Mouse (Mus musculus) midbrain, embryonic 10.5 days (tissue): ENCODE results near the gene R3hdm2. TPM values are rescaled to one million over a fixed set of nuclear protein-coding genes. Genes with fewer than 3 reads are reported as not detected.

Source experiments
- DNase-seq: peaks from one replicate; pipeline ENCODE4 v3.0.0-alpha.2; 2017; ENCODE audit warnings: low spot score
- H3K27ac ChIP-seq: fragments of 300-500 bp; sonication (generic); replicated peaks from 2 replicates; pipeline ENCODE4 v1.5.1; 2016; ENCODE audit warnings: mild to moderate bottlenecking
- H3K27me3 ChIP-seq: fragments of 300-500 bp; sonication (generic); 2 replicates; pipeline ENCODE4 v1.6.1; 2016; ENCODE audit warnings: low read depth, mild to moderate bottlenecking; ENCODE audit not compliant: poor library complexity, severe bottlenecking
- H3K36me3 ChIP-seq: fragments of 300-500 bp; sonication (generic); 2 replicates; pipeline ENCODE4 v1.6.1; 2016; ENCODE audit warnings: mild to moderate bottlenecking, moderate library complexity
- H3K4me1 ChIP-seq: fragments of 300-500 bp; sonication (generic); 2 replicates; pipeline ENCODE4 v1.6.1; 2016
- H3K4me3 ChIP-seq: fragments of 300-500 bp; sonication (generic); 2 replicates; pipeline ENCODE4 v1.5.1; 2016; ENCODE audit warnings: mild to moderate bottlenecking, moderate library complexity
- H3K9me3 ChIP-seq: fragments of 300-500 bp; sonication (generic); replicated peaks from 2 replicates; pipeline ENCODE4 v1.6.1; 2016; ENCODE audit warnings: mild to moderate bottlenecking
- WGBS: fragments of 180-500 bp; shearing (Covaris S2); methylation state at CpG from one replicate; pipeline ENCODE4 v1.1.7; 2016; 5-methylcytosine and 5-hydroxymethylcytosine counted together
- polyA plus RNA-seq: library from polyadenylated mRNA; unstranded; fragments of >200 nt; fragmentation: Nextera tagmentation; extraction: Ambion mirVana; gene quantifications from 2 replicates; pipeline ENCODE4 v1.2.1, GENCODE M21; 2016

R3hdm2 gene
- polyA plus RNA-seq, 1 experiment from 2014 or later = 29.6 TPM

- peaks cover 90% of the 10 kb centered on the region for H3K36me3 ChIP-seq
- DNase-seq = no peak
- no peak overlapping the region; the same call in 1 of the 2 replicates for H3K27ac ChIP-seq
- H3K4me3 ChIP-seq = no peak overlapping the region
- WGBS = 73% methylated on average over 8 of the region's 8 CpGs
- peaks cover 8% of the 10 kb centered on the region for H3K4me1 ChIP-seq
- H3K27me3 ChIP-seq = no peaks in the 10 kb centered on the region
- H3K9me3 ChIP-seq = no peaks in the 10 kb centered on the region
Measured at GRCm38 (mm10) chr10:127491128-127491512, 111.0 kb downstream of the R3hdm2 start.

GRCm38 (mm10) chr10:127492118-127492517 lies 112.0 kb downstream of the R3hdm2 start:
- Histone ChIP-seq H3K4me3 (no peak overlapping the region), H3K27me3 (no peaks in the 10 kb centered on the region), H3K4me1 (peaks cover 8% of the 10 kb centered on the region), H3K9me3 (no peaks in the 10 kb centered on the region), H3K36me3 (peaks cover 94% of the 10 kb centered on the region), H3K27ac (no peak overlapping the region)
- DNase-seq = no peak
- WGBS = 94% methylated on average over 3 of the region's 3 CpGs

- H3K4me1 ChIP-seq = peaks cover 3% of the 10 kb centered on the region
- peaks cover 93% of the 10 kb centered on the region for H3K36me3 ChIP-seq
- H3K4me3 ChIP-seq = no peak overlapping the region
- 94% methylated on average over 3 of the region's 3 CpGs for WGBS
- no peak for DNase-seq
- no peaks in the 10 kb centered on the region for H3K27me3 ChIP-seq
- H3K9me3 ChIP-seq = no peaks in the 10 kb centered on the region
- no peak overlapping the region for H3K27ac ChIP-seq
Measured at GRCm38 (mm10) chr10:127496156-127496555, 116.0 kb downstream of the R3hdm2 start.

- no peaks in the 10 kb centered on the region for H3K9me3 ChIP-seq
- no peak for DNase-seq
- H3K4me1 ChIP-seq = no peaks in the 10 kb centered on the region
- no peaks in the 10 kb centered on the region for H3K27me3 ChIP-seq
- H3K4me3 ChIP-seq = no peak overlapping the region
- H3K27ac ChIP-seq = no peak overlapping the region
- WGBS = 88% methylated on average over 5 of the region's 5 CpGs
- H3K36me3 ChIP-seq = peaks cover 61% of the 10 kb centered on the region
Measured at GRCm38 (mm10) chr10:127499516-127499915, 119.4 kb downstream of the R3hdm2 start.

GRCm38 (mm10) chr10:127500042-127500441 lies 119.9 kb downstream of the R3hdm2 start:
- no peaks in the 10 kb centered on the region for H3K27me3 ChIP-seq
- WGBS = 91% methylated on average over 4 of the region's 4 CpGs
- peaks cover 56% of the 10 kb centered on the region for H3K36me3 ChIP-seq
- no peak overlapping the region for H3K4me3 ChIP-seq
- H3K9me3 ChIP-seq = no peaks in the 10 kb centered on the region
- DNase-seq = no peak
- H3K27ac ChIP-seq = no peak overlapping the region
- H3K4me1 ChIP-seq = no peaks in the 10 kb centered on the region

GRCm38 (mm10) chr10:127500894-127501893 lies 121.1 kb downstream of the R3hdm2 start, which contains the start of gene Stac3:
Gene Stac3 (plus strand): TSS chr10:127501686.
- Histone ChIP-seq H3K9me3 (no peaks in the 10 kb centered on the region), H3K4me3 (no peak within 1 kb of the TSS), H3K36me3 (peaks cover 44% of the 10 kb centered on the region), H3K27ac (no peak within 1 kb of the TSS), H3K4me1 (no peaks in the 10 kb centered on the region), H3K27me3 (peaks cover 8% of the 10 kb centered on the region; the same call in 1 of the 2 replicates)
- DNase-seq = no peak
- WGBS = 83% methylated on average over 13 of the region's 13 CpGs

GRCm38 (mm10) chr10:127508239-127508638 lies 128.1 kb downstream of the R3hdm2 start:
- H3K9me3 ChIP-seq = no peaks in the 10 kb centered on the region
- peaks cover 56% of the 10 kb centered on the region for H3K4me1 ChIP-seq
- WGBS = 3% methylated on average over 15 of the region's 15 CpGs
- H3K4me3 ChIP-seq = peak overlapping the region; percentile 61
- peak; percentile 79 for DNase-seq
- 0 out of 2 replicates have a peak overlapping the region, but pooled peaks have one; percentile 29 for H3K27ac ChIP-seq
- H3K27me3 ChIP-seq = peaks cover 78% of the 10 kb centered on the region
- H3K36me3 ChIP-seq = no peaks in the 10 kb centered on the region

- no peaks in the 10 kb centered on the region for H3K9me3 ChIP-seq
- under 1% methylated on average over 35 of the region's 35 CpGs for WGBS
- peak overlapping the region; percentile 61 for H3K4me3 ChIP-seq
- no peaks in the 10 kb centered on the region for H3K36me3 ChIP-seq
- DNase-seq = peak; percentile 97
- peak overlapping the region; percentile 89 for H3K27ac ChIP-seq
- H3K4me1 ChIP-seq = peaks cover 67% of the 10 kb centered on the region
- H3K27me3 ChIP-seq = peaks cover 88% of the 10 kb centered on the region
Measured at GRCm38 (mm10) chr10:127509051-127509836, 129.1 kb downstream of the R3hdm2 start.

- DNase-seq = peak; percentile 35
- WGBS = 4% methylated on average over 17 of the region's 17 CpGs
- peaks cover 97% of the 10 kb centered on the region for H3K27me3 ChIP-seq
- no peaks in the 10 kb centered on the region for H3K9me3 ChIP-seq
- peaks cover 75% of the 10 kb centered on the region for H3K4me1 ChIP-seq
- peak overlapping the region; percentile 61 for H3K4me3 ChIP-seq
- H3K36me3 ChIP-seq = no peaks in the 10 kb centered on the region
- H3K27ac ChIP-seq = peak overlapping the region; percentile 89
Measured at GRCm38 (mm10) chr10:127509837-127510701, 129.9 kb downstream of the R3hdm2 start.

GRCm38 (mm10) chr10:127510895-127511617 lies 130.9 kb downstream of the R3hdm2 start:
- Histone ChIP-seq H3K9me3 (no peaks in the 10 kb centered on the region), H3K4me1 (peaks cover 85% of the 10 kb centered on the region), H3K27me3 (peaks cover 100% of the 10 kb centered on the region), H3K4me3 (peak overlapping the region; percentile 62), H3K27ac (peak overlapping the region; percentile 89), H3K36me3 (no peaks in the 10 kb centered on the region)
- WGBS = 6% methylated on average over 11 of the region's 11 CpGs
- DNase-seq = peak; percentile 29

GRCm38 (mm10) chr10:127511634-127512306 lies 131.6 kb downstream of the R3hdm2 start:
- Histone ChIP-seq H3K4me1 (peaks cover 92% of the 10 kb centered on the region), H3K36me3 (peaks cover under 1% of the 10 kb centered on the region; the same call in 1 of the 2 replicates), H3K4me3 (peak overlapping the region; percentile 62), H3K27ac (peak overlapping the region; percentile 89), H3K9me3 (no peaks in the 10 kb centered on the region), H3K27me3 (peaks cover 100% of the 10 kb centered on the region)
- DNase-seq = peak; percentile 77
- WGBS = under 1% methylated on average over 46 of the region's 46 CpGs
